Mouse (Mus musculus): ENCODE measurements at regions not wholly inside any gene's neighbourhood (a gene's known extent, or its start where the extent isn't known, plus 50 kb on each side); places are given as distances from the start of the nearest gene placed in this dataset.
A peak's percentile ranks its signal among the peaks of the same experiment; 100 is the strongest.

DNA sequence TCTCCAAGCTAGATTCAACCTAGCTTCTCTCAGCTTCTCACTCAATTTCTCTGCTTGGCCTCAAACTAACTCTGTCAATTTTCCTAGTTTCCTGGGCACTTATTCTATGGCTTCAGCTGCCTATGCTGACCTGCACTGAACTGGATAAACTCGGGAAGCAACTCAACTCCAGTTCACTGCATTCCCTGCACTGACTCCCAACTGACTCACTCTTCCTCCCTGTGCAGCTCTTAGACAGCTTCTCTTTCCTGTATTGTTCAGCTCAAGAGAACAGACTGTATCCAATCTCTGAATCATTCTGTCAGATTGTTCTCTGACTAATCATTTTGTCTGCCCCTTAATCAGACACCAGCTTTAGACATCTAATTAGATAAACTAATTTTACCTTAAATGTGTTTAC lies 581.4 kb upstream of the N6amt1 start:
- DNase-seq = no peak

DNA sequence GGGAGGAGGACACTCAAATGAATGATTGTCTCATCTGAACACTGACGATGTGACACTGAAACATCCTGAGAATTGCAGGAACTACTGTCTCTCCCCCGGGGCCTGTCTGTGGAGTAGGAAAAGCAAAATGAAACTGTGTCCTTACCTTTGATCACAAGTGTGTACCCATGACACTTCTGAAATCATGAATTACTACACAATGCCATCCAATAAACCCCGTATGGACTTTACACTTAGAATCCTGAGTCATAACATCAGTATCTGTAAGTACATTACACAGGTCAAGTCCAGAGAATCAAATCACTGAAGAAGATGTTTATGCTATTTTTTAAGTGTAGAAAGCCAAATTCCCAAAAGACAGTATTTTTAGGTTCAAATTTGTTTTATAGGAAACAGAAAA lies 585.1 kb upstream of the N6amt1 start:
- DNase-seq = no peak

DNA sequence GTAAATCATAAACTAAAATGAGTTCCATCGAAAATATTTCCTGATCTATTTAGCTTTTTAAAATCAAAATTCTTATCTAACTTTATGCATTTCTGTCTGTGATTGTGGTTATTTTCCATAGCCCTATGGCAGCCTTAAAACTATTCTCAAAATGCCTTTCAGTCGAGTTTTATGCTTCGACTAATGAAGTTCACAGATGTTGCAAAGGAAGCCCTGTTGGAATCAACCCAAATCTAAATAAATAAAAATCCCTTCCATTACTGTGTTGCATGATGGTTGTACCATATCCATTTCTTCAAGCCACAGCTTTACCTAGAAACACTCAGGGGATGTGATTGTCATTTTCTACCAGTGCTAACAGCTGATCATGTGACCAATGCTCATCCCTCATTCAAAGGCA lies 585.6 kb upstream of the N6amt1 start:
- DNase-seq = no peak

GRCm38 (mm10) chr16:86765974-86766373 lies 588.0 kb upstream of the N6amt1 start:
- DNase-seq = no peak

GRCm38 (mm10) chr16:86741236-86741635 lies 612.7 kb upstream of the N6amt1 start:
- DNase-seq = no peak

- no peak for DNase-seq
These were observed 634.8 kb upstream of the N6amt1 start for GRCm38 (mm10) chr16:86718982-86719771.

- no peak for DNase-seq
These were observed 635.6 kb upstream of the N6amt1 start for GRCm38 (mm10) chr16:86718353-86718752.

DNA sequence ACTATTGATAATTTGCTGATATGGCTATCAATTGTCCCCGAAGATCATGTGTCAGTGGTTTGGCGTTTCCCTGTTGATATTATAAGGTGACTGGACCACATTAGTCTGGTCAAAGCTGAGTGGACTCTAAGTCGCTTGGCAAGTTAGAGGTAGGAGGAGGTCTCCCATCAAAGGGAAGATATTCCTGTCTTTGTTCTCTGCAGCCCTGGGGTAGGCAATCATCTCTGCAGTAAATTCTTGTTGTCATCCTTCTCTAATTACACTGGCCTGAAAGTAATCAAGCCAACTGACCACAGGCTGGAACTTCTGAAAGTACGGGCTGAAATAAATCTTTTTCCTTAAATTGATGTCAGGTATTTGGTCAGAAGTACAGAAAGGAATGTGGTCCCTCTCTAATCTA lies 652.3 kb upstream of the N6amt1 start:
- DNase-seq = no peak

GRCm38 (mm10) chr16:86694497-86694896 lies 659.5 kb upstream of the N6amt1 start:
- peak; percentile 5 for DNase-seq

GRCm38 (mm10) chr16:86659154-86659553 lies 694.8 kb upstream of the N6amt1 start:
- no peak for DNase-seq

DNA sequence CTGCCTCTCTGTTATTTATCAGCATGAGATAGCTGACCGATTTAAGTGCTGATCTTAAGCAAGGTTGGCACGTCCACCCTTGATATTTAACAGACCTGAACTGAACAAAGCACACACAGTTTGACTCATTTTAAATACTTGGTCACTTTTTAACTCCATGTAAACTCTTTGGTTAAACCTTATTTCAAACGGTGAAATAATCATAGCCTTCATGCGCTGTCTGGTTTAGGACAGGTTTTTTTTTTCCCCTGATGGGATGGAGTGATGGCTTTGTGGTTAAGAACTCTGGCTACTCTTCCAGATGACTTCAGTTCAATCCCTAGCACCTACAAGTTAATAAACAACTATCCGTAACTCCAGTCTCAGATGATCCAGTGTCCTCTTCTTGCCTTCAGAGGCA lies 706.7 kb upstream of the N6amt1 start:
- DNase-seq = no peak

DNA sequence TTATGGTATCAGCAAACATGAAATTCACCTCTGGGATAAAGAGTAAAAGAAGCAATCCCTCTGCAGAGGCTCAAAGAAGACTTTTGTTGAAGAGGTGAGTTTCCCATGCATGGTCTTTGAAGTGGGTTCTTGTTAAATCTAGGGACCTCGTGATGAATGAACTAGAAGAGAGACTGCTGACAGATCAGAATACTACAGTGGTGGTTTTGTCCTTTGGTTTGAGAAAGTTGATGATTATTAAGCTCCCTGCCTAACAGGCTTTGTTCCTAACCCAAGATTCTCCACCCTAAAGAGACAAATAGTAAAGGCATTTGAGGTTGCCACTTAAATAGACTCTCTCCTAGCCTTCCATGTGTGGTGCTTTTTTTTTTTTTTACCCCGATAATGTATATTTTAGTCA lies 707.2 kb upstream of the N6amt1 start:
- no peak for DNase-seq

- DNase-seq = no peak
These were observed 708.5 kb upstream of the N6amt1 start for GRCm38 (mm10) chr16:86645436-86645835.

DNA sequence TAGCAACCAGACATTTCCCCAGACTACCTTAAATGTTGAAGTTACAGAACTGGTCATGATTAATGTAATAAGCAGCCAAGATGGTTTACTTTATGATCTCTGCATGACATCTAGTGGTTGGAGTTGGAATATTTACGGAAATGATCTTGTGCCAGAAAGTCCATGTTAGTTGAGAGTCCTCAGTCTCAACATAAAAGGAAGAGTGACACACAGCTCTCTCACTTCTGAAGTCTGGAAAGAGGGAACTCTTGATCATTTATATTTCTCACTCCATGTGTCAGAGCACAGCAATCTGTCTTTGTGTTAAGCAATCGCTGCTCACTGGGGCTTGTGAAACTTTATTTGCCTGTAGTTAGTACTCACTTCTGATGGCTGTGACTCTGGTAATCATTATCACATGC lies 709.1 kb upstream of the N6amt1 start:
- DNase-seq = no peak

- DNase-seq = peak; percentile 9
These were observed 702.5 kb upstream of the Adamts5 start for GRCm38 (mm10) chr16:86604166-86604565.

GRCm38 (mm10) chr16:86594992-86595391 lies 693.4 kb upstream of the Adamts5 start:
- DNase-seq = no peak

GRCm38 (mm10) chr16:86586044-86586443 lies 684.4 kb upstream of the Adamts5 start:
- DNase-seq = no peak

DNA sequence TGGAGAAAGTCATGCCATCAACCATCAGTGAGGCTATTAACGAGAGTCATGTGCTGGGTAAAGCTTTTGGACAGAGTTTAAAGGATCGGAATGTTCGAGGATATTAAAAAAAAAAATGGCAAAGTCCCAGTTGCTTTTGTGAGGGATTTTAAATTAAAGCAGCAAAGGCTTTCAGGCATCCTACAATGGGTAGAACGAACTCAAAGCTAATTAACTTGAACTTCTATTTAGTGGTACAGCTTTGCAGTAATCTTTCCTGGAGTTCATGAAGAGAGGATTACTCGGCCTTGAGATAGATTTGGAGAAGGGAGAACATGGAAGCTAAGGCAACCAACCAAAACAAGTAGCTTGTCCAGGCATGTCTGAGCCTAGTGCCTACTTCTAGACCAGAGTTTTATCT lies 676.7 kb upstream of the Adamts5 start:
- no peak for DNase-seq

- DNase-seq = no peak
These were observed 645.9 kb upstream of the Adamts5 start for GRCm38 (mm10) chr16:86547465-86548043.

- no peak for DNase-seq
These were observed 645.3 kb upstream of the Adamts5 start for GRCm38 (mm10) chr16:86546905-86547304.

DNA sequence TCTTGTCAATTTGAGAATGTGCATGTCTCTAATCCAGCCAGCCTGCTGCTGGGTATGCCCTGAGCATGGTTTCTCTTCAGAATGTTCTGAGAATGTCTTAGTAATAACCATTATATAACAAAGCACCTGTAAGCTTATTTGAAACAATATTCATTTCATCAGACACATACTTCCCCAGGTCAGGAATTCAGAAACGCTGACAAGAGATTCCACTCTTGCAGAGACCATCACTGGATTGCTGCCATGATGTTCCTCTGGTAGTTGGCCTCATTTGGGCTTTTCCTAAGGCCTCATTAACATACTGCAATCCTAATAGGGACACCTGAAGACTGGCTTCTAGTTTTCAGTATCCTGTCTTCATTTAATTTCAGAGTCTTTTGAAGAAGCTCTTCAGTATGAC lies 642.5 kb upstream of the Adamts5 start:
- DNase-seq = no peak

GRCm38 (mm10) chr16:86536479-86536878 lies 634.9 kb upstream of the Adamts5 start:
- no peak for DNase-seq

GRCm38 (mm10) chr16:86524135-86524534 lies 622.5 kb upstream of the Adamts5 start:
- no peak for DNase-seq

DNA sequence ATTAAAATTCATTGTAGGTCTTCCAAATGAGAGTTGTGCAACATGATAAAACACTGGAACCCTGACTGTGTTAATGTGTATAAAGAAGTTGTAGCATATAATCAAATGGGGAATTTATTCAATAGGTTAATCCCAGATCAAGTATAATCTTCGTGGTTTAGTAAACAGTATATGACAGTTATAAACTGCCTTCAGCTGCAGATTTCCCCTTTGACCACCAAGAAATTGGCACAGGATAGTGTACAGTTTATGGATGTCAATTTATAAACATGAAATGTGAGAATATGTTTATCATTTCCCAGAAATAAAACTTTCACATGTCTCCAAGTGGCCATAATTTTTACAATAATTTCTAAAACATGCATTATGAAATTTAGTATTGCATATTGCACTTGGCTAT lies 615.3 kb upstream of the Adamts5 start:
- no peak for DNase-seq

Data from gastrocnemius, postnatal 10 days (tissue).